In the genomic region with DNA sequence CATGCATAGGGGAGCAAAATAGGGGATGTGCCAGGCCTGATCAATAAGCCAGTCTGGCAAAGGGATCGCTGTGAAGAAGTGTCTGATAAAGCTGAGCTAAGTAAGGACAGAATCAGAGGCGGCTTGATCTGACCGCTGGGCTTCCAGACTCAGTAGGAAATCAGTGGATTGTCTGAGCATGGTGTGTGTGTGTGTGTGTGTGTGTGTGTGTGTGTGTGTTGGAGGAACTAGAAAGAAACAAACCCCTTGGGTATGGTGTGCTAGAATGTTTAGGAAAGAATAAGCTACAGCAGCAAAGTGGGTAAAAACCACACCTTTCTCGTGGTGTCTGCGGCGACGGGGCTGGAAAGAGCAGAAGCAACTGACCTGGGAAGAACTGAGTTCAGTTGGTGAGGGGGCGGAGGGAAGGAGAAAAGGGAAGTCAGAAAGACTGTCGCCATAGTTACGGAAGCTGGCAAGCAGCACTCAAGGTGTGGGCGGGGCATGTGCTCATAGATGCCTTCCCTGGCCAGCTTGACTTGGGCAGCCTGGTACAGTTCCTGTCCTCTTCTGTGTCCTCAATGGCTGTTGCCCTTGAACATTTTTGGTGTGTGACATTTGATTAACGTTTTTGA, we compare ENCODE assay signal across 8 mouse cellular contexts. TPM values are rescaled to one million over a fixed set of nuclear protein-coding genes. Genes with fewer than 3 reads are reported as not detected.
DNase-seq lines count a peak whose midpoint lies in the region; ATAC-seq lines count a peak whose summit lies in the region.

No protein-coding gene starts in this region.

- H3K27me3 ChIP-seq in heart, embryonic 12.5 days (replicated peaks): no peaks in the 10 kb centered on the region
- peaks cover 7% of the 10 kb centered on the region for H3K27me3 ChIP-seq in liver, embryonic 13.5 days

- peaks cover 31% of the 10 kb centered on the region for H3K4me1 ChIP-seq in heart, embryonic 12.5 days (replicated peaks)
- H3K4me1 ChIP-seq in liver, embryonic 13.5 days (replicated peaks): peaks cover 24% of the 10 kb centered on the region

- 29% methylated on average over 12 of the region's 12 CpGs for WGBS in heart, embryonic 12.5 days
- WGBS in liver, embryonic 13.5 days (ENCODE audit: insufficient replicate concordance): 17% methylated on average over 12 of the region's 12 CpGs

- DNase-seq in cerebellum, postnatal 10 days: peak; percentile 73 to 79
- no peak for DNase-seq in cerebellum, adult 11-12 months
- DNase-seq in cerebellum, postnatal 25 days: peak; percentile 34 to 69
- peak; percentile 79 to 85 for DNase-seq in kidney, postnatal 25 days
- DNase-seq in liver, embryonic 13.5 days: peak; percentile 31
- peak; percentile 38 to 74 for DNase-seq in natural killer cell, adult 2 months (ENCODE audit: low spot score in 2 of 2)
- DNase-seq in testis, postnatal 10 days (ENCODE audit: low spot score): peak; percentile 66

- ATAC-seq in heart, embryonic 12.5 days (ENCODE audit: insufficient number of reproducible peaks, low FRiP score): peak; percentile 58; the same call in 1 of the 2 replicates
- peak; percentile 44; the same call in 1 of the 2 replicates for ATAC-seq in liver, embryonic 13.5 days (ENCODE audit: low read depth)

- H3K9ac ChIP-seq in heart, embryonic 12.5 days: no peak overlapping the region
- H3K9ac ChIP-seq in liver, embryonic 13.5 days: no peak overlapping the region

- H3K4me3 ChIP-seq in heart, embryonic 12.5 days: no peak overlapping the region; the same call in 1 of the 2 replicates
- no peak overlapping the region for H3K4me3 ChIP-seq in liver, embryonic 13.5 days (replicated peaks)

- no peak overlapping the region for H3K27ac ChIP-seq in heart, embryonic 12.5 days (ENCODE audit: poor library complexity, severe bottlenecking)
- no peak overlapping the region for H3K27ac ChIP-seq in liver, embryonic 13.5 days

- H3K4me2 ChIP-seq in heart, embryonic 12.5 days: peak overlapping the region; percentile 47
- peak overlapping the region; percentile 29 for H3K4me2 ChIP-seq in liver, embryonic 13.5 days

- no peaks in the 10 kb centered on the region for H3K9me3 ChIP-seq in heart, embryonic 12.5 days (replicated peaks)
- H3K9me3 ChIP-seq in liver, embryonic 13.5 days (replicated peaks): no peaks in the 10 kb centered on the region

- no peaks in the 10 kb centered on the region for H3K36me3 ChIP-seq in heart, embryonic 12.5 days
- H3K36me3 ChIP-seq in liver, embryonic 13.5 days: no peaks in the 10 kb centered on the region

RNA-seq across cellular contexts. Expression of gene Tomm20l, which starts 2.6 kb away (rescaled TPM):
- polyA plus RNA-seq in heart, embryonic 12.5 days (2016; fragmentation: Nextera tagmentation; extraction: Ambion mirVana): not detected in 2 replicates
- not detected in 2 replicates for polyA plus RNA-seq in liver, embryonic 13.5 days (2015; fragmentation: Nextera tagmentation; extraction: Ambion mirVana)

RNA-seq across cellular contexts. Expression of gene Timm9, which starts 22.7 kb away (rescaled TPM):
- polyA plus RNA-seq in heart, embryonic 12.5 days (2016; fragmentation: Nextera tagmentation; extraction: Ambion mirVana): 104 and 107 TPM in 2 replicates
- polyA plus RNA-seq in liver, embryonic 13.5 days (2015; fragmentation: Nextera tagmentation; extraction: Ambion mirVana): 65.8 and 74.5 TPM in 2 replicates

RNA-seq across cellular contexts. Expression of gene 2700049A03Rik, which starts 22.9 kb away (rescaled TPM):
- polyA plus RNA-seq in heart, embryonic 12.5 days (2016; fragmentation: Nextera tagmentation; extraction: Ambion mirVana): 9.6 and 10.5 TPM in 2 replicates
- 5.0 and 5.3 TPM in 2 replicates for polyA plus RNA-seq in liver, embryonic 13.5 days (2015; fragmentation: Nextera tagmentation; extraction: Ambion mirVana)
